Mouse (Mus musculus): ENCODE measurements around the gene Gm17359.

- TF ChIP-seq GATA1 (IDR thresholded peaks at IDR 0.05; ENCODE audit: borderline replicate concordance, low read length) (no peak), CTCF (IDR thresholded peaks at IDR 0.05; ENCODE audit: low read depth, low read length) (no peak), GATA2 (IDR thresholded peaks at IDR 0.05; ENCODE audit: borderline replicate concordance, low read depth, low read length) (no peak), TAL1 (conservative IDR thresholded peaks at IDR 0.05; ENCODE audit: low read depth, low read length) (no peak), POLR2AphosphoS5 (IDR thresholded peaks at IDR 0.05; ENCODE audit: insufficient replicate concordance, low read depth, low read length) (no peak)
Measured at GRCm38 (mm10) chr3:79449361-79449760, 112.9 kb downstream of the Gm17359 start.
